Mouse (Mus musculus): ENCODE results near the gene Ubr4.

Gene Ubr4

GRCm38 (mm10) chr4:139351931-139352711, at the start of gene Ubr4, which contains the start of the genes Mrto4 and Emc1:
Ubr4 (plus strand) TSS chr4:139352609.
Mrto4 (minus strand) TSS chr4:139352576.
Emc1 (plus strand) TSS chr4:139352587.
- peak; percentile 85 to 88 for DNase-seq

- no peak for DNase-seq
Measured at GRCm38 (mm10) chr4:139305521-139305920, 46.9 kb upstream of the Ubr4 start.

GRCm38 (mm10) chr4:139307916-139308315, 44.5 kb upstream of the Ubr4 start:
- no peak for DNase-seq

GRCm38 (mm10) chr4:139309651-139310050, 42.8 kb upstream of the Ubr4 start:
- no peak for DNase-seq

GRCm38 (mm10) chr4:139310171-139310898, 42.1 kb upstream of the Ubr4 start, which contains the start of the genes Pqlc2 and Akr7a5:
Pqlc2 (minus strand) TSS chr4:139310708.
Akr7a5 (plus strand) TSS chr4:139310744.
- DNase-seq, result peak; percentile 100

- no peak for DNase-seq
Measured at GRCm38 (mm10) chr4:139310899-139311701, 41.3 kb upstream of the Ubr4 start.

GRCm38 (mm10) chr4:139311707-139312106, 40.7 kb upstream of the Ubr4 start:
- no peak for DNase-seq

- no peak for DNase-seq
Measured at GRCm38 (mm10) chr4:139312632-139313031, 39.8 kb upstream of the Ubr4 start.

- DNase-seq, result no peak
Measured at GRCm38 (mm10) chr4:139318449-139318848, 34.0 kb upstream of the Ubr4 start.

GRCm38 (mm10) chr4:139319740-139320139, 32.7 kb upstream of the Ubr4 start:
- no peak for DNase-seq

- DNase-seq, result peak in 1 of 2 experiments; percentile 26
Measured at GRCm38 (mm10) chr4:139330605-139331004, 21.8 kb upstream of the Ubr4 start.

- no peak for DNase-seq
Measured at GRCm38 (mm10) chr4:139334631-139335295, 17.6 kb upstream of the Ubr4 start.

GRCm38 (mm10) chr4:139335507-139335906, 16.9 kb upstream of the Ubr4 start:
- DNase-seq, result no peak

- DNase-seq, result peak; percentile 73 to 77
Measured at GRCm38 (mm10) chr4:139336822-139337483, 15.5 kb upstream of the Ubr4 start.

GRCm38 (mm10) chr4:139338145-139338544, 14.3 kb upstream of the Ubr4 start:
- DNase-seq, result no peak

GRCm38 (mm10) chr4:139340835-139341234, 11.6 kb upstream of the Ubr4 start:
- DNase-seq, result no peak

GRCm38 (mm10) chr4:139341556-139342233, 10.7 kb upstream of the Ubr4 start:
- DNase-seq, result no peak

- DNase-seq, result peak; percentile 22 to 34
Measured at GRCm38 (mm10) chr4:139343718-139344117, 8.7 kb upstream of the Ubr4 start.

GRCm38 (mm10) chr4:139345416-139346019, 6.9 kb upstream of the Ubr4 start:
- no peak for DNase-seq

GRCm38 (mm10) chr4:139352832-139353231, 423 bp downstream of the Ubr4 start:
- DNase-seq, result no peak

- DNase-seq, result no peak
Measured at GRCm38 (mm10) chr4:139357211-139357610, 4.8 kb downstream of the Ubr4 start.
